Mouse (Mus musculus) urinary bladder, postnatal 14 days (tissue): ENCODE results near the gene Mettl22.
A peak's percentile ranks its signal among the peaks of the same experiment; 100 is the strongest.

Experiments used
- DNase-seq: peaks from one replicate; pipeline ENCODE4 v3.0.0; 2021; ENCODE audit warnings: low spot score

The Mettl22 gene

GRCm38 (mm10) chr16:8470603-8471481, at the start of gene Mettl22:
Mettl22 (plus strand) TSS chr16:8470788.
- DNase-seq, result peak; percentile 90

- no peak for DNase-seq
Measured at GRCm38 (mm10) chr16:8420842-8421241, 49.7 kb upstream of the Mettl22 start.

GRCm38 (mm10) chr16:8423626-8424114, 46.9 kb upstream of the Mettl22 start:
- DNase-seq, result no peak

- DNase-seq, result no peak
Measured at GRCm38 (mm10) chr16:8424161-8424970, 46.2 kb upstream of the Mettl22 start.

- DNase-seq, result peak; percentile 46
Measured at GRCm38 (mm10) chr16:8424971-8425330, 45.6 kb upstream of the Mettl22 start, which contains the start of gene Tmem114. Tmem114 (minus strand) TSS chr16:8425136.

- DNase-seq, result no peak
Measured at GRCm38 (mm10) chr16:8425736-8426135, 44.9 kb upstream of the Mettl22 start.

GRCm38 (mm10) chr16:8429531-8429930, 41.1 kb upstream of the Mettl22 start:
- no peak for DNase-seq

- no peak for DNase-seq
Measured at GRCm38 (mm10) chr16:8432616-8433015, 38.0 kb upstream of the Mettl22 start.

GRCm38 (mm10) chr16:8444911-8445310, 25.7 kb upstream of the Mettl22 start:
- DNase-seq, result no peak

- DNase-seq, result no peak
Measured at GRCm38 (mm10) chr16:8446256-8446655, 24.3 kb upstream of the Mettl22 start.

- no peak for DNase-seq
Measured at GRCm38 (mm10) chr16:8453301-8453700, 17.3 kb upstream of the Mettl22 start.

GRCm38 (mm10) chr16:8455221-8455620, 15.4 kb upstream of the Mettl22 start:
- DNase-seq, result no peak

GRCm38 (mm10) chr16:8458391-8458790, 12.2 kb upstream of the Mettl22 start:
- no peak for DNase-seq

GRCm38 (mm10) chr16:8459098-8459497, 11.5 kb upstream of the Mettl22 start:
- DNase-seq, result peak; percentile 53

GRCm38 (mm10) chr16:8470132-8470531, 456 bp upstream of the Mettl22 start:
- no peak for DNase-seq

- no peak for DNase-seq
Measured at GRCm38 (mm10) chr16:8487396-8488005, 16.9 kb downstream of the Mettl22 start.

- DNase-seq, result no peak
Measured at GRCm38 (mm10) chr16:8489340-8489739, 18.8 kb downstream of the Mettl22 start.

GRCm38 (mm10) chr16:8491743-8492490, 21.3 kb downstream of the Mettl22 start:
- DNase-seq, result no peak

GRCm38 (mm10) chr16:8494268-8494667, 23.7 kb downstream of the Mettl22 start:
- DNase-seq, result peak; percentile 61

GRCm38 (mm10) chr16:8496967-8497366, 26.4 kb downstream of the Mettl22 start:
- no peak for DNase-seq

GRCm38 (mm10) chr16:8504271-8504670, 33.7 kb downstream of the Mettl22 start:
- DNase-seq, result no peak

- no peak for DNase-seq
Measured at GRCm38 (mm10) chr16:8509894-8510293, 39.3 kb downstream of the Mettl22 start.
